ENCODE assay signal across 8 mouse cellular contexts in the genomic region with DNA sequence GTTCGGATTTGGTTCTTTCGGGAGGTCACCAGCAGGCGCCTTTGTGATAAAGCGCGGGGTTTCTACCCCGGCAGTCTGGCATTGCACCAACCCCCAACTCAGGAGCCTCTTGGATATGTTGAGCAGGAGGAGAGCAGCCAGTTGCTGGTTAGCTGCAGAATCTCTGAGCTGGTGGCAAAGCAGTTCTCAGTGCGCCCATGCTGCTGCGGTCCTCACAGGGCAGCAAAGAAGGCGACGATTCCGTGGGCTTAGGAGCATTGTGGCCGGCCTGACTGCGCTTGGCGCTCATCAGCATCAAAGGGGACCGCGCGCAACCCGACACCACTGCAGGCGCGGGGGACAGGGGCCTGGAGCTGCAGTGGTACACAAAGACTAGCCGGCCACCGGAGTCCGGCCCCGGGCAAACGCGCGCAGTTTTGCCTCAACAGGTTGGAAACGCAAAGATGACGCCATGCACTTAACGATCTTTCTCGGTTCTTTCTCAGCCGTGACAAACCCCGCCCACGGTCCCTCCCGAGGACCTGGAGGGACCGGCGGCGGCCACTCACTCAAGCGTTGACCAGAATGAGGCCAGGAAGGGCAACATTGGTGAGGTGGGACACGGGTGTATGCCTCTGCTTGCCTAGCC. TPM values are rescaled to one million over a fixed set of nuclear protein-coding genes. Genes with fewer than 3 reads are reported as not detected.
DNase-seq lines count a peak whose midpoint lies in the region; ATAC-seq and TF ChIP-seq lines count a peak whose summit lies in the region.

No protein-coding gene starts in this region.

- H3K27me3 ChIP-seq in heart, embryonic 16.5 days (ENCODE audit: control insufficient read depth, insufficient read depth, low read length), result 0 out of 2 replicates have a peak, but pooled peaks cover 2% of the 10 kb centered on the region
- peaks cover 16% of the 10 kb centered on the region for H3K27me3 ChIP-seq in limb, embryonic 10.5 days (ENCODE audit: low read depth, poor library complexity, severe bottlenecking)
- H3K27me3 ChIP-seq in midbrain, embryonic 14.5 days (ENCODE audit: control insufficient read depth, insufficient read depth, low read length), result peaks cover 13% of the 10 kb centered on the region

- H3K27ac ChIP-seq in bone marrow macrophage, adult 2 months (ENCODE audit: insufficient read depth, low read depth, low read length), result no peak overlapping the region
- peak overlapping the region; percentile 51 for H3K27ac ChIP-seq in heart, embryonic 16.5 days (ENCODE audit: low read length)
- peak overlapping the region; percentile 93 for H3K27ac ChIP-seq in limb, embryonic 10.5 days
- H3K27ac ChIP-seq in midbrain, embryonic 14.5 days (replicated peaks; ENCODE audit: low read depth, low read length), result peak overlapping the region; percentile 49; the same call in 1 of the 2 replicates

- DNase-seq in gastrocnemius, postnatal 14 days, result peak; percentile 31
- DNase-seq in gastrocnemius, postnatal 25 days, result no peak
- peak; percentile 92 for DNase-seq in limb, embryonic 10.5 days (ENCODE audit: low spot score)
- peak; percentile 66 for DNase-seq in midbrain, embryonic 14.5 days
- DNase-seq in right cerebral cortex, postnatal 4 days, result no peak
- no peak for DNase-seq in right cerebral cortex, postnatal 25 days

- H3K36me3 ChIP-seq in heart, embryonic 16.5 days (ENCODE audit: control insufficient read depth, insufficient read depth), result no peaks in the 10 kb centered on the region
- no peaks in the 10 kb centered on the region for H3K36me3 ChIP-seq in limb, embryonic 10.5 days
- no peaks in the 10 kb centered on the region for H3K36me3 ChIP-seq in midbrain, embryonic 14.5 days (ENCODE audit: control insufficient read depth, insufficient read depth, low read length)

- H3K4me3 ChIP-seq in bone marrow macrophage, adult 2 months (ENCODE audit: insufficient read depth, low read length), result peak overlapping the region; percentile 41
- peak overlapping the region; percentile 65 for H3K4me3 ChIP-seq in heart, embryonic 16.5 days (ENCODE audit: low read length)
- peak overlapping the region; percentile 70 for H3K4me3 ChIP-seq in limb, embryonic 10.5 days
- H3K4me3 ChIP-seq in midbrain, embryonic 14.5 days (replicated peaks; ENCODE audit: low read depth, low read length), result peak overlapping the region; percentile 43

- intact Hi-C loops in gastrocnemius, postnatal 14 days (cut with DNase I; ENCODE audit: low total_unique reads), result no loop called here

- peak overlapping the region; percentile 81 for H3K4me2 ChIP-seq in heart, embryonic 16.5 days (ENCODE audit: low read depth, low read length)
- peak overlapping the region; percentile 85 for H3K4me2 ChIP-seq in midbrain, embryonic 14.5 days (ENCODE audit: low read length)

- no peak for TF ChIP-seq CTCF in bone marrow macrophage, adult 2 months (IDR thresholded peaks at IDR 0.05; ENCODE audit: low read depth, low read length)

- WGBS in heart, embryonic 16.5 days, result 3% methylated on average over 40 of the region's 40 CpGs
- WGBS in limb, embryonic 10.5 days, result under 1% methylated on average over 40 of the region's 40 CpGs
- under 1% methylated on average over 40 of the region's 40 CpGs for WGBS in midbrain, embryonic 14.5 days

- H3K9me3 ChIP-seq in heart, embryonic 16.5 days (replicated peaks; ENCODE audit: control insufficient read depth, low read length), result no peaks in the 10 kb centered on the region
- no peaks in the 10 kb centered on the region for H3K9me3 ChIP-seq in limb, embryonic 10.5 days (replicated peaks)
- H3K9me3 ChIP-seq in midbrain, embryonic 14.5 days (ENCODE audit: control insufficient read depth, low read length), result no peaks in the 10 kb centered on the region

- H3K9ac ChIP-seq in heart, embryonic 16.5 days (ENCODE audit: low read length), result peak overlapping the region; percentile 75
- peak overlapping the region; percentile 43 for H3K9ac ChIP-seq in midbrain, embryonic 14.5 days (replicated peaks; ENCODE audit: low read length)

- no peak for TF ChIP-seq POLR2A in bone marrow macrophage, adult 2 months (IDR thresholded peaks at IDR 0.05; ENCODE audit: borderline replicate concordance, low read depth, low read length)

- H3K4me1 ChIP-seq in bone marrow macrophage, adult 2 months (ENCODE audit: control insufficient read depth, insufficient read depth, low read length), result peaks cover 28% of the 10 kb centered on the region
- peaks cover 6% of the 10 kb centered on the region for H3K4me1 ChIP-seq in heart, embryonic 16.5 days (ENCODE audit: control insufficient read depth, insufficient read depth, low read length)
- peaks cover 53% of the 10 kb centered on the region for H3K4me1 ChIP-seq in limb, embryonic 10.5 days
- peaks cover 18% of the 10 kb centered on the region for H3K4me1 ChIP-seq in midbrain, embryonic 14.5 days (ENCODE audit: control insufficient read depth, insufficient read depth, low read length)

- ATAC-seq in heart, embryonic 16.5 days (replicated peaks; ENCODE audit: extremely low read depth, insufficient read depth, low FRiP score), result peak; percentile 29; the same call in 1 of the 2 replicates
- ATAC-seq in midbrain, embryonic 14.5 days (ENCODE audit: low FRiP score, low TSS enrichment), result no peak

RNA-seq across cellular contexts. Expression of a gene that starts 0.9 kb away (rescaled TPM):
- total RNA-seq in gastrocnemius, postnatal 14 days (2021), result 10 to 100 TPM; 20.2 to 24.5 TPM
- 10 to 100 TPM in 1 of 2 experiments, 1 to 10 TPM in 1; 9.0 to 12.9 TPM for total RNA-seq in gastrocnemius, postnatal 25 days (2021)
- polyA plus RNA-seq in bone marrow macrophage, adult 2 months (2012; ENCODE audit: insufficient read depth, insufficient read length, missing spikeins), result 49.0 and 50.9 TPM in 2 replicates
- 96.2 and 130 TPM in 2 replicates for polyA plus RNA-seq in heart, embryonic 16.5 days (2015; fragmentation: Nextera tagmentation; extraction: Ambion mirVana)
- 149 and 159 TPM in 2 replicates for polyA plus RNA-seq in limb, embryonic 10.5 days (2016; fragmentation: Nextera tagmentation; extraction: Ambion mirVana)
- polyA plus RNA-seq in midbrain, embryonic 14.5 days (2014; fragmentation: Nextera tagmentation; extraction: Ambion mirVana), result 8.5 and 33.0 TPM in 2 replicates

Comparison
In these comparisons a context has a peak if more than half of its experiments do, and no peak if none do; other contexts are left out.
1. DNase-seq: peak in gastrocnemius, postnatal 14 days (single experiment), limb, embryonic 10.5 days (single experiment) and midbrain, embryonic 14.5 days (single experiment); none in gastrocnemius, postnatal 25 days (single experiment), right cerebral cortex, postnatal 4 days (single experiment) and right cerebral cortex, postnatal 25 days (single experiment).
2. Peak in every context shown above with its lines, with median percentiles within 50 percentile points of each other: H3K4me3 ChIP-seq.